Mouse (Mus musculus) bone marrow macrophage, adult 2 months (primary cell): ENCODE data around the gene Fadd.

Source experiments
- CTCF ChIP-seq: IDR thresholded peaks from 2 replicates; pipeline ENCODE4 v1.5.1; 2012; ENCODE audit warnings: low read depth, mild to moderate bottlenecking, low read length, moderate library complexity
- POLR2A ChIP-seq: IDR thresholded peaks from 2 replicates; pipeline ENCODE4 v1.6.1; 2012; ENCODE audit warnings: mild to moderate bottlenecking, low read depth, low read length, borderline replicate concordance

DNA sequence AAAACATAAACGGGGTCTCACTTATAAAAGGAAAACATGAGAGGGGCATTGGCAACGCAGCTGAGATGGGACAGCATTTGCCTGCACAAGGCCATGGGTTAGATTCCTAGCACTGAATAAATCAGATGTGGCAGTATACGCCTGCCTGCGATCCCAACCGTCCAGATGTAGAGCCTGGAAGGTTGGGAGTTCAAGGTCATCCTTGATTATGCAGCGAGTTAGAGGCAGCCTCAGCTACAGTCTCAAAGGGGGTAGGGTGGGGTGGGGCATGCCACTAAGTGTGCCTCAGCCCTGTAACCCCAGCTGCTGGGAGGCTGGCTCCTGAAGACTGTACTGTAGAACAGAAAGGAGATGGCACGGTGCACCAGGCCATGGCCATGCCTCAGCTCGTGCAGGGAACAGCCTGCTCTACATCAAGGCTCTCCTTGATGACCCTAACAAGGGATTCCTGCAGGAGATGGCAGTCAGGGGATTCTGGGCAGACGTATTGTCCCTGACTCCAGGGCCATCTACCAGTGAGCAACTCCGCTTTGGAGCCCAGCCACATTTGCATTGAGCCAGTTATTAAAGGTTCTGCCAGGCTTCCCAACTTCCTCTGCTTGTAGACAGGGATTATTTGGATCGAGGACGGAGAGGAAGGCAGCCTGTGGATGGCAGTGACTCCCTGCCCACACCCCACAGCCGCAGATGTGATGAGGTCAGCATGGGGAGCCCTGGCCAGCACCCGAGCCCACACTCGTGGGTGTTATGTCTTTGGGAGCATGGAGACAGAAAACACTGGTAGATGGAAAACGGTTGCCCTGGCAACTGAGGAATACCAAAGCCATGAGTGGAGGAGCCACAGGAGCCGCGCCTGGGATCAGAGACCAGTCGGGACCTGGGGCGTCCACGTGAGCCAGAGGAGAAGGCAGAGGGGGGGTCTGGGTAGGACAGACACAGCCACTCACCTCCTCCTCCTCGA, 38.7 kb upstream of the Fadd start:
- no peak for TF ChIP-seq CTCF
- TF ChIP-seq POLR2A, result no peak
